Mouse (Mus musculus) cerebellum, adult 2 months (tissue): ENCODE measurements around the gene Prkaca.

Source experiments
- CTCF ChIP-seq: fragments of 200-500 bp; IDR thresholded peaks from 2 replicates; pipeline ENCODE4 v1.5.1; 2011; ENCODE audit warnings: low read depth, mild to moderate bottlenecking, control low read depth, low read length, moderate library complexity, borderline replicate concordance; ENCODE audit not compliant: insufficient read depth
- POLR2A ChIP-seq: fragments of 200-500 bp; IDR thresholded peaks from 2 replicates; pipeline ENCODE4 v1.6.1; 2011; ENCODE audit warnings: low read length, control low read depth, borderline replicate concordance; ENCODE audit not compliant: insufficient read depth

DNA sequence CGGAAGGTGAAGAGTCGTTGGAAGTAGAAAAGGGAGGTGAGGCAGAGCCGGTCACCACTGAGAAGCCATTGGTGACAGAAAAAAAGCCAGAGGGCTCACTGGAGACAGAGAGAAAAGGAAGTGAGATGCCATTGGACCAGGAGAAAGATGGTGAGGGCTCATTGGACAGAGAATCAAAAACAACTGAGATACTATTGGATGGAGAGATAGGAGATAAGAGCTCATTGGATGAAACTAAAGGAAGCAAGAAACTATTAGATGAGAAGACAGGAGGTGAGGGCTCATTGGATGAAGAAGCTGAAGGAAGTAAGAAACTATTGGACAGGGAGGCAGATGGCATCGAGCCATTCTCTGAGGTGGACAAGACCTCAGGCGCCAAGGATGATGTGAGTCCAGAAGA, 56.5 kb downstream of the Prkaca start:
- TF ChIP-seq POLR2A, result no peak
- no peak for TF ChIP-seq CTCF
